Mouse (Mus musculus): Measurements from ENCODE around the gene Mettl24.

Gene Mettl24

GRCm38 (mm10) chr10:40684326-40684725 is 1.2 kb downstream of the Mettl24 start:
- DNase-seq (ENCODE audit: low spot score in 2 of 2): peak; percentile 68 to 73

- peak in 1 of 2 experiments; percentile 17 for DNase-seq (ENCODE audit: low spot score in 2 of 2)
Observed at GRCm38 (mm10) chr10:40685641-40686040, 2.6 kb downstream of the Mettl24 start.

- peak in 1 of 2 experiments; percentile 48 for DNase-seq (ENCODE audit: low spot score in 2 of 2)
Observed at GRCm38 (mm10) chr10:40686976-40687375, 3.9 kb downstream of the Mettl24 start.

GRCm38 (mm10) chr10:40687407-40687806 is 4.3 kb downstream of the Mettl24 start:
- DNase-seq (ENCODE audit: low spot score in 2 of 2): peak in 1 of 2 experiments; percentile 24

GRCm38 (mm10) chr10:40688266-40688665 is 5.2 kb downstream of the Mettl24 start:
- peak; percentile 65 to 84 for DNase-seq (ENCODE audit: low spot score in 2 of 2)

DNA sequence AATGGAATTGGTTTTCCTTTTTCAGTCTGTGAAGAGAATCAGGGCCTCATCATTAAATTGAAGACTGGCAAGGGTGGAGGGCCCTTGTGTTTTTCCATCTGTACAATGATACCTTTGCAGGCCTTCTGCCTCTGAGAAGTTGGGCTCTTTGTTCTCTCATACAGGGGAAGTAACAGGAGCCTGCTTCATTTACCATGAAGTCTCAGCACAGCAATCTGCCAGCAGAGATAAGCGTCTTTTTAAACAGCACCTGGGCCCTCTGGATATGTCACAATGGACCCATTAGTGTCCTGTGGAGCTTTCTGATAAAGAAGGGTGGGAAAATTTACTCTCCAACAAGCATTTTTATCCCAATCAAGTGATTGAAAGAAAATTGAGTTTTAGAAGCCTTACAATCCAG is 5.8 kb downstream of the Mettl24 start:
- DNase-seq (ENCODE audit: low spot score in 2 of 2): peak in 1 of 2 experiments; percentile 19

GRCm38 (mm10) chr10:40698652-40699051 is 15.6 kb downstream of the Mettl24 start:
- DNase-seq (ENCODE audit: low spot score in 2 of 2): no peak

DNA sequence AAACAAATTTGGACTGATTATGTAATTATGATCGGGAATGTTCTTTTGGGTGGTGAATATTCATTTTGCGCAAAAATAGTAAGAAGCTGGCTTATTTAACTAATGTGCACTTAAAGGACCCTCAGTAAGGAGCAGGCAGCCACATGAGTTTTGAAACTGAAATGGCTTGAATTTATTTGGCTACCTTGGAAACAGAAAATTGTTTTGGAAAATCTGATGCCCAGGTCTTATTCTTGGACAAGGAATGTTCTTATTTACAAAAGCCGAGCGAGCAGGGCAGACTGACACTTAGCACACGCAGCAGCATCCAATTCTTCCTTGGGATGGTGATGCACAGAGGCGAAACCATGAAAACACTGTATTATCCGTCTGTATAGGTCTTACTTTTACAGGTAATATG is 28.0 kb downstream of the Mettl24 start:
- DNase-seq (ENCODE audit: low spot score in 2 of 2): peak in 1 of 2 experiments; percentile 28

GRCm38 (mm10) chr10:40713018-40713608 is 30.0 kb downstream of the Mettl24 start:
- DNase-seq (ENCODE audit: low spot score in 2 of 2): peak; percentile 33 to 36

GRCm38 (mm10) chr10:40713829-40714228 is 30.7 kb downstream of the Mettl24 start:
- peak in 1 of 2 experiments; percentile 22 for DNase-seq (ENCODE audit: low spot score in 2 of 2)

DNA sequence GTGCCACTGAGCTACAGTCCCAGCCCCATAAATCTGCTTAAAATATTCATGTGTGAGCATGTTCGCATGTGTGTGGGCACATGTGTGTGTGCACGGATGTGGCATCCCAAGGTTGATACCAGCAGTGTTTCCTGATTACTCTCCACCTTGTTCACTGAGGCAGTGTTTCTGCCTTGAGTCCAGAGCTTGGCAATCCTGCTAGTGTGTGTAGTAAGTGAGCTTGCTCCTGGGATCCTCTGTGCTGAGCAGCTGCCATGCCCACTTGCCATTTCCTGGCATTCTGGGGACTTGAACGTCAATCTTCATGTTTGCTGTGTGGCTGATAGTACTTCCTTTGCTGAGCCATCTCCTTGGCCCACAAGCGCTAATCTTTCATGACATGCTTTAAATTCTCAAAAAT is 32.1 kb downstream of the Mettl24 start:
- peak; percentile 32 to 35 for DNase-seq (ENCODE audit: low spot score in 2 of 2)

- peak; percentile 23 to 33 for DNase-seq (ENCODE audit: low spot score in 2 of 2)
Observed at GRCm38 (mm10) chr10:40716296-40716695, 33.2 kb downstream of the Mettl24 start.

- DNase-seq (ENCODE audit: low spot score in 2 of 2): peak; percentile 21 to 48
Observed at GRCm38 (mm10) chr10:40716713-40717112, 33.6 kb downstream of the Mettl24 start.

DNA sequence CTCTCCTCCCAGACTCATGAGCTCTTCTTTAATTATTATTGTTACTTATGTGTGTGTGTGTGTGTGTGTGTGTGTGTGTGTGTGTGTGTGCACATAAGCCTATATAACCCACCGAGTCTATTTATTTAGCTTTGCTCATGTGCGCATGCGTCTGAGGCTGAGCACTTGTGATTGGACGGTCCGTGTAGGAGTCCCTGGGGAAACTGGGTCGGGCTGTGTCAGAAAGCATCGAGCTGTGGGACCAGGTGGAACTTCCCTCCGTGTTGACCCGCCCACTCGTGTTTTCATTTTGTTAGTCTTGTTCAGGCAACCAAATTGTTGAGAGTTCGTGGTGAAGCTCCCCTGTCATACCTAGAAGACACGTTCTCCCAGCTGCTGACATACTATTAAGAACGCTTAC is 35.3 kb downstream of the Mettl24 start:
- DNase-seq (ENCODE audit: low spot score in 2 of 2): peak; percentile 11 to 19

DNA sequence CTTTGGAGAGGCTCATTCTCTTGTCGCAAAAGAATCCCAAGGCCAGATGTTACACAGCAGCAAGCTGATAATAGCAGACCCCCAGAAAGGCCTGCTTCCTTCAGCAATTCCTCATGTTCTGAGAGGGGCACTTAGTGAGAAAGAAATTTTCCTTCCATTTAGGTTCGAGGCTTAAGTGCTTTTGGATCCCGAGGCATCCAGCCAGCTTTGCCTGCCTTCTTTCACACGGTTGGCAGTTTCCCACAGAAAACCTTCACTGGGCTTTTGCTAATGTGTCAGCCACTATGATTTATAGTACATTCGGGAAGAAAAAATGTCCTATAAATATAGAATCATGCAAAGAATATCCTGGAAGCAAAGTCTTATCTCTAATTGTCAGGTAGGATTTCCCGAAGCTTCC is 36.0 kb downstream of the Mettl24 start:
- peak; percentile 54 to 56 for DNase-seq (ENCODE audit: low spot score in 2 of 2)

- DNase-seq (ENCODE audit: low spot score in 2 of 2): peak in 1 of 2 experiments; percentile 19
Observed at GRCm38 (mm10) chr10:40720883-40721282, 37.8 kb downstream of the Mettl24 start.

- peak; percentile 21 to 23 for DNase-seq (ENCODE audit: low spot score in 2 of 2)
Observed at GRCm38 (mm10) chr10:40724342-40724741, 41.3 kb downstream of the Mettl24 start.

- DNase-seq (ENCODE audit: low spot score in 2 of 2): peak; percentile 27 to 37
Observed at GRCm38 (mm10) chr10:40725066-40725465, 42.0 kb downstream of the Mettl24 start.

GRCm38 (mm10) chr10:40725471-40725870 is 42.4 kb downstream of the Mettl24 start:
- peak; percentile 5 to 19 for DNase-seq (ENCODE audit: low spot score in 2 of 2)

DNA sequence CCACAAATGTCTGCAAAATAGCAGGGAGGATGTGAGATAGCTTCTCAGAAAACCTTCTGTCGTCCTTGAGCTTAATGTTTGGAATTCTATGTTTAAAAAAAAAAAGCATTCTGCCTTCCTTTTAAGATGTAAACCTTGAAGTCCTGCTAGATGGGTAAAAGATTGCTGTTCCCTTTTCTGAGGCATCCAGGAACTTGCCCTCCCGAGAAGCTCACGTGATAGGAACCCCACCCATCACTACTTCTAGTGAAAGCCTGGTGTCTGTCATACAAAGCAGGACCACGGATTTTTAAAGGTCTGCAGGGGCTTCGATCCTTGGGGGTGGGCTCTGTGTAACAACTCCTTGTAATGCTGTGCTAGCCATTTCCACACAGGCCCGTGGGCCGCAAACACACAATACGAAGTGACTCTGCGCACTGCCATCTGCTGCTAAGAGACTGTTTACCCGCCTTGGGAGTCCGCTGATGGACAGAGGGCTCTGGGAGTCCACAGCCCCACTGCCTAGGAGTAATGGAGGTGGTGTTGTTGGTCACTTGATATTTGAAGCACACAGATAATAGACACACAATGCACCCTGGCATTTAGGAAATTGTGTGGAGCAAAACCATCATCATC is 43.3 kb downstream of the Mettl24 start:
- DNase-seq (ENCODE audit: low spot score in 2 of 2): peak; percentile 30 to 32

DNA sequence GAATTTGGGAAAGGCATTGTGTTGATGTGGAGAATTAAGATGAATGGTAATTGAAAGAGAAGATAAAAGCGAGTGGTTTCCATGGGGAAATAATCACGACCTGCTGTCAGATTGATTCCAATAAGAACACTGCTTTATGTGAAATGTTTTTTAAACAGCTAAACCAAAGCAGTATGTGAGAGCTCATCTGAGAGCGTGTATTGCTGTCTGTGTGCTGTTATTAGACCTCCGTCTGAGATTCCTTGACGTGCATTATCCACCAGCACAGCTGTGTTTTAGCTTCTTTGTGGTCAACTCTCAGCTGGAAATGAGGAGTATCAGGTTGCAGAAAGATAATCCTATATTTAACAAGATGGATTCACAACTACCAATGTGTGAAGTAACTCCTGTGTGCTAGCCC is 43.9 kb downstream of the Mettl24 start:
- DNase-seq (ENCODE audit: low spot score in 2 of 2): peak; percentile 4 to 15

DNA sequence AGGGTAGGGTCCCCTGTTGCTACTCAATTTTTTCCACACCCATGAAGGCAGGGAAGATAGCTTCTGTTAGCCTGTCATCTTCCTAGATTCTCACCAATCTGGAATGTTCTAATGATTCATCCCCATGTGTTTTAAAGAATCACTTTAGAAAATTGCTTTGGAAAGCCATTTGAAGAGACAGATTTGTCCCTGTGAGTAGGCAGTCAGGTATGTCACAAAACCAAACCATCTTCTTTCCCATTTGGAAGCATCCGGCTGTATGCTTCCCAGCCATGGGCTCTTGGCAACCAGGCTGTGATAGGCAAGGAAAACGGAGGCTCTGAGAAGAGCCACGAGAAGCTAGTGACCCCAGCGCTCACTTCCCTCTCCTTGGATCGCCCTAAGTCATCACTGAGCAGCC is 47.1 kb downstream of the Mettl24 start:
- peak in 1 of 2 experiments; percentile 23 for DNase-seq (ENCODE audit: low spot score in 2 of 2)

DNA sequence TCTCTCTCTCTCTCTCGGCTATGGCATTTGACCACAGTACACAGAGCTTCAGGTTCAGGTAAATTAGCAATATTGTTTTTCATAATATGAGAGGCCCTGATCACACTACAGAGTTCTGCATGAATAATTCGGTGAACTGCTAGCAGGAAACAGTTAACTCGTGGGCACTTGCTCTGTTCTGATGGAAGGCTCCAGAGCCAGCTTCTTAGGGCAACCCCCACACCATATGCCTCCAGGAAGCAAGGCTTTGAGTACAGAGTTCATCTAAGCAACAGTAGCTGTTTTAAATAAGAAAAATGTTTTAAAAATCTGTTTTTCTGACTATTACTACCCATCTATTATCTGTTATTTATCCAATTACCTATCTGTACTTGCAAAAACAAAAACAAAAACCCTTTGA is 50.2 kb downstream of the Mettl24 start:
- DNase-seq (ENCODE audit: low spot score in 2 of 2): peak in 1 of 2 experiments; percentile 37
